Mouse (Mus musculus): ENCODE data around the gene Dvl3.

Gene Dvl3

DNA sequence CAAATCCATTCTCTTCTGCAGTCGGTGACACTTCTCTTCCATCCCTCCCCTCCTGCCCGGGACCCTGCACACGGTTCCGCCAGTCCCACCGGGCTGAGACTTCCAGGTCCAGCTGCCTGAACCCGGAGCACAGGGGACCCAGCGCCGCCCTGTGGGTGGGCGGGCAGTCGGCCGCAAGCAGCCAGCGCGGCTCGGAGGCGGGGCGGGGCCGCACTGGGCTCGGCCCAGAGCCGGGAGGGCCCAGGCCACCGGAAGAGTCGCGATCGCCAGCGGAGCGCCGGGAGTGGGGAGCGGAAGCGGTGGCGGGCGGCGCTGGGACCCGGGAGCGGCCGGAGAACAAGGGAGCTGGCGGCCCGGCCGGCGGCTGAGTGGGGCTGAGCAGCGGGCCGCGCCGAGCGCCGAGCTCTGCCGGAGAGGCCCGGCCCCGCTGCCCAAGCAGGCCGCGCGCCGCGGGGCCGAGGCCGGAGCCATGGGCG, at the start of gene Dvl3:
Gene Dvl3, plus strand, starts transcription at position 257 of the 476 bp plus-strand sequence.
- peak; percentile 68 for DNase-seq (ENCODE audit: low read depth, low spot score)

DNA sequence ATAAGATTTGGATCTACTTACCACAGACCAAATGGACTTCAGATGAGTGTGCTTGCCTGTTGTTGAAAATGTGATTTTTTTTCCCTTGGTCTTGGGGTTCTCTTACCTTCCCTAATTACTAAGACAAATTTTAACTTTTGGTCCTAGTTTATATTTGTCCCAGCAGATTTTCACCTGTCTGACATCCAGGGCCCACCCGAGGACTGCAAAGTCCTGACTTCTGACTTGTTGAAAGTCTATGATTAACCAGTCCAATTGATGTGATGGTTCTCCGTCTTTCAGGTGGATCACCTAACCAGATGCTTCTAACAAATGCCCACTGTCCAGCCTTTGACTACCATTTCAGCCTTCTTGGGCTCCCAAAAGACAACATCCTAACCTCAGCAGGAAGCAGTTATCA, 45.8 kb upstream of the Dvl3 start:
- DNase-seq (ENCODE audit: low read depth, low spot score), result no peak

- no peak for DNase-seq (ENCODE audit: low read depth, low spot score)
Observed at GRCm38 (mm10) chr16:20471686-20472085, 45.1 kb upstream of the Dvl3 start.

DNA sequence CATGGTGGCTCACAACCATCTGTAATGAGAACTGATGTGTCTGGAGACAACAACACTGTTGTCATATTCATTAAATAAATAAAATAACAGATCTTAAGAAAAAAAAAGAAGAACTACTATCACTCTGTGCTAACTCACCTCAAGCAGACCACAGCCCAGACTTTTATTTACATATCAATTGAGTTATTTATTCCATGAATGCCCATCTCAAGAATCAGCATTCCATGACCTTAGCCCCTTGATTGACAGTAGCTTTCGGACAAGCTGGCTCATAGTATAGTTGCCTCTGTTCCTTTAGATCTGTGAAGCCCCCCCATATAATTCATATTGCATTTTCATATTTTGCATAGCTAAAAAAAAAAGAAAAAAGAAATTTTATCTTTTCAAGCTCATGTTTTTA, 43.0 kb upstream of the Dvl3 start:
- DNase-seq (ENCODE audit: low read depth, low spot score), result peak; percentile 51

DNA sequence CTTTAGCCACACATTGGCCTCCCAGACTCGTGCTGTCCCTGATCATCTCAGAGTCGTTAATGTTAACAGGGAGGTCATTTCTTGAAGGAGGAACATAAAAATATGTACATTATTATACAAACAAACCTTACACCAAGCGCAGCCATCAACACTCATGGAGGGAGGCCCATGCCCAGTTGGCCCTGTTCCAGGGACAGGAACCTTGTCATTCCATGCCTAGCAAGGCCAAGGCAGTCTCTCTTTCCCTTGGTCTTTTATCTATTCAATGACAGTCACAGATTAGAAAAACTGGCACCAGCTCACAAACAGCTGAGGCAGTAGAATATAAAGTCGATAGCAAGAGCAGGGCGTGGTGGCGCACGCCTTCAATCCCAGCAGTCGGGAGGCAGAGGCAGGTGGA, 42.6 kb upstream of the Dvl3 start:
- no peak for DNase-seq (ENCODE audit: low read depth, low spot score)

DNA sequence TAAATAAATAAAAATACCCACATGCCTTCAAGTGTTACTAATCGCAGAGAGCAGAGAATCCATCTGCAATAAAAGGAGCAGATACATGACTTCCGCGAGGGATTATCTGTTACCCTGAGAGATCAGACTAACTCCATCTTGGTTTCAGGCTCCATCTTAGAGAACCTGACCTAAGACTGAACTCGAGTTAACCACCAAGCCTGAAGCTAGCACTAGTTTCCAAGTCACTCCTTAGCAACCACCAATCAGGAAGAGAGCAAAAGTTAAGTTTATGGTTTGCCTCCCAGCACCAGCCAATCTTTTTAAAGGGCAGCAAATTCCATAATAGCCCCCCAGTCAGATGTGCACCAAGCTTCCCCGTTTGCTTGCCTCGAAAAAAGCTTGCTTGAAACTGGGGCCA, 42.0 kb upstream of the Dvl3 start:
- DNase-seq (ENCODE audit: low read depth, low spot score), result peak; percentile 68

DNA sequence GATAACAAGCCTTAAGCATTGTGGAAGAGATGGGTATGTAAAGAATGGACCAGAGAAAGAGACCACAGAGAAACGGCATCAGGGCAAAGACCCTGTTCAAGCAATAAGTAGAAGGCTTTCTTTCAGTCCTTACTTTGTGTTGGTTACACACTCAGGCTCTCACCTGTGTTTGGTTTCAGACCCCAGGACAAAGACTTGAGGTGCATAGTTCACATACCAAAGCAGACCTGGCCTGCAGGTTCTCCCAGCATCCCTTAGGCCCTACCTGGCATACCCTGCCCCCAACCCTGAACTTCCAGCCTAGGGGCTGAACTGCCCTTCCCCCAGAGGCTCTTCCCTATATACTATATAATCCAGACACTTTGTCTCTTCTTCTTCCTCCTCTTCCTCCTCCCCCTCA, 41.4 kb upstream of the Dvl3 start:
- DNase-seq (ENCODE audit: low read depth, low spot score), result peak; percentile 80

GRCm38 (mm10) chr16:20476857-20477256, 39.9 kb upstream of the Dvl3 start:
- DNase-seq (ENCODE audit: low read depth, low spot score), result peak; percentile 51

DNA sequence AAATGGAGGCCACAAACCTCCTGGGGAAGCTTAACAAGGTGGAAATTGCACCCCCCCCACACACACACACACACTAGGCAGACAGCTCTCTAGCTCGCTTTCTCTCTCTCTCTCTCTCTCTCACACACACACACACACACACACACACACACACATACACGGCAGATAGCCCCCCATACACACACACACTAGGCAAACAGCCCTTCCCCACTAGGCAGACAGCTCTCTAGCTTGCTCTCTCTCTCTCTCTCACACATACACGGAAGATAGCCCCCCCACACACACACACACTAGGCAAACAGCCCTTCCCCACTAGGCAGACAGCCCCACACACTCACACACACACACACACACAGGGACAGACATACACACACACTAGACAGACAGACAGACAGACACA, 39.5 kb upstream of the Dvl3 start:
- DNase-seq (ENCODE audit: low read depth, low spot score), result no peak

GRCm38 (mm10) chr16:20478504-20478903, 38.3 kb upstream of the Dvl3 start:
- DNase-seq (ENCODE audit: low read depth, low spot score), result peak; percentile 93

DNA sequence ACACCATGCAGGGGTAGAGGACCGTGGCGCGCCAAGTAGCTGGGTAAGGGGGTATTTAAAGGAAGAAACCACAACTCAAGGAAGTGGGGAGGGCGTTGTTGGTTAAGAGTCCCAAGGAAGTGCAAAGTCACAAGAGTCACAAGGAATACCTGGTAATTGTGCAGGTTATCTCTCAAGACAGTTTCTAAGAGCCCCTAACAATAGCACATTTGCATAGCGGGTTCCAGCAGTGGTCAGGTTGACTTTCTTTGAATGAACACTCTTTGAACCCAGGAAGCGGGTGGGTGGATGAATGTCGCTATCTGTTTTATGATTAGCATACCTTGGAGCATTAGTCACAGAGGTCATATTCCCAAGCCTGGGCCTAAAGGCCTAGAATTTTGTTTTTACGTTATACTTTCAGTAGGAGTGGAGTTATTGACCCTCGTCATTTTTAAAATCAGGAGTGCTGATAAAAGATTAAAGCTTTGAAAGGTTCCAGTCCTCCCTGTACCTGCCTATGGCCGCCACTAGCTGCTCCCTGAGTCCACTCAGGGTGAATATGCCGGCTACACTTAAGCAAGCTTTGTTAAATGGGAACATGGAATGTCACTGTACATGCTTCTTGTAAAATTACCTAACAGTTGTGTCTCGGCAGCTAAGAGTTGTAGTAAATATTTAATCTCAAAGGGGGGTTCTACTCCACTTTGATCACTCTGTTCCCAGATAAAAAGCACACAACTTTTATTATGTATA, 37.6 kb upstream of the Dvl3 start:
- DNase-seq (ENCODE audit: low read depth, low spot score), result peak; percentile 72

DNA sequence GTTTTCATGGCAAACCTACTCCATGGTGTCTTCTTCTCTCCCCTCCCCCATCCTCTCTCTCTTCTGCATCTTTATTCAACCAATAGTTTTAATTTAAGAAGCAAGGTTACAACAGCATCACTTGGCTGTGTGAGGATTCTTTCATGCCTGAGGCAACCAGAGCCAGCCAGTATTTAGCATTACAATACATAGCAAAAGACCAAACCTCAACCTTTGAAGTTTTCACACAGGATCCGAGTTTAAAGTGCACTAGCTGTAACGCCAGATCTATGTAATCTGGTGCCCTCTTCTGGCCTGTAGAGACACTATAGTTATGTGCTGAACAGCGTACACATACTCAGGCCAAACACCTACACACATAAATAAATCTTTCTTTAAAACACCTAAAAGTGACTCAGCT, 36.7 kb upstream of the Dvl3 start:
- peak; percentile 98 for DNase-seq (ENCODE audit: low read depth, low spot score)

DNA sequence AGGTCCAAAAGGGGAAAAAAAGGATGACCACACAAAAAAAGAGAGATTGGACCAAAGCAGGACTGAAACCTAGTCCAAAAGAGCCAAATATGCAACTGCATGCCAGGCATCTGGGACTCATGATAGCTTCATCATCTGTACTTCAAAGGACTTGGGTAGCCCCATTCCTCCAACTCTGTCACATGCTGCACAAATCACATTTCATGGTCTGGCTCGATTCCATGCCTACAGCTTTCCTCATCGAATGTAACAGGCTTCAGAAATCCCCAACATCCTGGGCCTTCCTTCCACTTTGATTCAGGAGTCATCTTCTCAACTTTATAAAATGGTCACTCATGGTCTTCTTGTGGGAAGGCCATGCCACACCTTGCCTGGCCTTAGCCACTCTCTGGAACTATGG, 35.0 kb upstream of the Dvl3 start:
- no peak for DNase-seq (ENCODE audit: low read depth, low spot score)

DNA sequence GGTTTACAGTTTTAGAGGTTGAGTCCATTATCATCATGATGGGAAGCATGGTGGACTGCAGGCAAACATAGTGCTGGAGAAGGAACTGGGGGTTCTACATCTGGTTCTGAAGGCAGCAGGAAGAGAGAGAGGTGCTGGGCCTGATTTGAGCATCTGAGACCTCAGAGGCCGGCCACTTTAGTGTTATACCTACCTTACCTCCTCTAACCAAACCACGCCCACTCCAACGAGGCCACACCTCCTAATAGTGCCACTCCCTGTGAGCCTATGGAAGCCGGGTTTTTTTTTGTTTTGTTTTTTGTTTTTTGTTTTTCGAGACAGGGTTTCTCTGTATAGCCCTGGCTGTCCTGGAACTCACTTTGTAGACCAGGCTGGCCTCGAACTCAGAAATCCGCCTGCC, 33.1 kb upstream of the Dvl3 start:
- peak; percentile 58 for DNase-seq (ENCODE audit: low read depth, low spot score)

GRCm38 (mm10) chr16:20485061-20485460, 31.7 kb upstream of the Dvl3 start:
- DNase-seq (ENCODE audit: low read depth, low spot score), result peak; percentile 62

GRCm38 (mm10) chr16:20486048-20486447, 30.7 kb upstream of the Dvl3 start:
- DNase-seq (ENCODE audit: low read depth, low spot score), result no peak

- DNase-seq (ENCODE audit: low read depth, low spot score), result no peak
Observed at GRCm38 (mm10) chr16:20488151-20488550, 28.6 kb upstream of the Dvl3 start.

DNA sequence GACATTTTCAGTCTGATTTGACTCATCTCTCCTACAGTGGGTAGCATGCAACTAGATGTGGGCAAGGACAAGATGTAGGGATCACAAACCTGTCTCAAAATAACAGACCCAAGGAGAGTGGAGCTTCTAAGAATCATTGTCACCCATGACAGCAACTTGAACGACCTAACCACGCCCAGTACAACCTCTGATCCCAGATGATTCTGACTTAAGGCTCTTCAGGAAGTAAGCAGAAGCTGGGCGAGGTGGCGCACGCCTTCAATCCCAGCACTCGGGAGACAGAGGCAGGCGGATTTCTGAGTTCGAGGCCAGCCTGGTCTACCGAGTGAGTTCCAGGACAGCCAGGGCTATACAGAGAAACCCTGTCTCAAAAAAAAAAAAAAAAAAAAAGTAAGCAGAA, 28.0 kb upstream of the Dvl3 start:
- DNase-seq (ENCODE audit: low read depth, low spot score), result peak; percentile 56

- peak; percentile 3 for DNase-seq (ENCODE audit: low read depth, low spot score)
Observed at GRCm38 (mm10) chr16:20489233-20489632, 27.5 kb upstream of the Dvl3 start.

- peak; percentile 70 for DNase-seq (ENCODE audit: low read depth, low spot score)
Observed at GRCm38 (mm10) chr16:20490581-20490980, 26.2 kb upstream of the Dvl3 start.

GRCm38 (mm10) chr16:20491301-20491700, 25.5 kb upstream of the Dvl3 start:
- DNase-seq (ENCODE audit: low read depth, low spot score), result no peak

GRCm38 (mm10) chr16:20493452-20493851, 23.3 kb upstream of the Dvl3 start:
- no peak for DNase-seq (ENCODE audit: low read depth, low spot score)

DNA sequence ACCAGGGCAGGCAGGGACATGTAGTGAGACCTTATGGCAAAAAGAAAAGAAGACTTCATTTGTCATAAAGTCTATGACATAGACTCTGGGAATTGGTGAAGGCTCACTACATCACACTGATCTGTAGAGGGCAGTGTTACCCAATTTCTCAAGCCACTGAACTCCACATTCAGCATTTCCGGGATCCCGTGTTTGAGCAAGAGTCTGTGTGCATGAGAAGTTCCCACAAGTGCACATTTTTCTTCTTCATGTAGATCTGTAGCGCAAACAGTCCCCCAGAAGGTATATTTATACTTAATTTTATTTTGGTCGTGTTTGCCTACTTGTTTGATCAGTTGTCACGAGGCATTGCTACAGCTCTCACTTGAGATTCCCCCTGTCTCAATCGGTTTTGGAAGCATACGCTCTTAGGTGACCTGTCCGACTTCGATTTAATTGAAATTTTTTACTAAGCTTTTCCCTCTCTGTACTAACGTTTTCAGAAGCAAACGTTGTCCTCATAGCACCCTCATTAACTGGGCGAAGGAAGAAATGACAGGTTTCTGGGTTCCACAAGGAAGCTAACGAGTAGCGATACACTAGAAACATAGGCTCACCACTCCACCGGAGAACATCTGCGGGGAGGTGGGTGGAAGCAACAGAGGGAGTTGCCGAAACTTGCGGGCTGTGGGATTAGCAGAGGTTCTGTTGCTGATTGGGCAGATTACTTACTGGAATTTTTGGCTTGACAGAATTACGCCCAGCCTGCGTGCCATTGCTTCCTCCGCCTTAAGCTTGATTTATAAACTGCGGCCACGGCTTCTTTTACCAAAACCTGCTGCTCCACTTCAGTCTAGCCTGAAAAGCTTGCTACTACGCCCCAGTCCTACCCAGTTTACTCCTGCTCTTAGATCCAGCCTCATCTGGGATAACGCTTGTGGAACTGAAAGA, 19.8 kb upstream of the Dvl3 start:
- DNase-seq (ENCODE audit: low read depth, low spot score), result peak; percentile 46

Data from ES-CJ7 (cell line).